Mouse (Mus musculus) testis, adult 2 months (tissue): ENCODE results near the gene Plxdc2.

ENCODE experiments used
- CTCF ChIP-seq: fragments of 200-500 bp; IDR thresholded peaks from 2 replicates; pipeline ENCODE4 v1.5.1; 2012; ENCODE audit warnings: low read depth, mild to moderate bottlenecking, inconsistent platforms, low read length, moderate library complexity; ENCODE audit not compliant: control insufficient read depth, insufficient read depth, insufficient replicate concordance
- POLR2A ChIP-seq: fragments of 200-500 bp; IDR thresholded peaks from 2 replicates; pipeline ENCODE4 v1.6.1; 2012; ENCODE audit warnings: low read depth, mild to moderate bottlenecking, inconsistent platforms, low read length, moderate library complexity; ENCODE audit not compliant: control insufficient read depth

DNA sequence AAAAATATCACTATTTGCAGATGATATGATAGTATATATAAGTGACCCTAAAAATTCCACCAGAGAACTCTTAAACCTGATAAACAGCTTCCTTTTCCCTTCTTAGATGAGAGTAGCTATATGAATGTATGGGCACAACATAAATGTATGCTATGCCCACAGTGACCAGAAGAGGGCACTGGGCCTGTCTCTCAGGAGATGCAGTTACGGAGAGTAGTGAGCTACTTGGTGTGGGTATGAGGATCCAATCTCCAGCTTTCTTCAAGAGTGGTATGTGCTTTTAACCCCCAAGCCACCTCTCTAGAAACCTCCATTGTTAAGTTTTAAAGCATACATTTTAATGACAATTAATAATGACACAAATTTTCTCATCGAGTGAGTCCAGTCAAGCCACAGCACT is 350.1 kb downstream of the Plxdc2 start:
- TF ChIP-seq CTCF: peak; percentile 17; the same call in 1 of the 2 replicates
- no peak for TF ChIP-seq POLR2A
